Mouse (Mus musculus): ENCODE measurements around the gene Arhgef19.

GRCm38 (mm10) chr4:141301591-141302427 lies 62.5 kb downstream of the Arhgef19 start:
- TF ChIP-seq CTCF (conservative IDR thresholded peaks at IDR 0.05; ENCODE audit: insufficient read depth, insufficient read length, low read depth, low read length) (no peak), POLR2A (IDR thresholded peaks at IDR 0.05; ENCODE audit: low read depth, low read length) (no peak)

Measured in kidney, adult 2 months (tissue).